Mouse (Mus musculus) bone marrow, adult 2 months (tissue): ENCODE data around the gene Zfp598.

ENCODE experiments used
- CTCF ChIP-seq: fragments of 200-500 bp; IDR thresholded peaks from 2 replicates; pipeline ENCODE4 v1.5.1; 2011; ENCODE audit warnings: low read length, control low read depth; ENCODE audit not compliant: control insufficient read depth, insufficient read depth
- POLR2A ChIP-seq: fragments of 200-500 bp; IDR thresholded peaks from 2 replicates; pipeline ENCODE4 v1.6.1; 2011; ENCODE audit warnings: low read depth, mild to moderate bottlenecking, control low read depth, low read length, borderline replicate concordance; ENCODE audit not compliant: control insufficient read depth

DNA sequence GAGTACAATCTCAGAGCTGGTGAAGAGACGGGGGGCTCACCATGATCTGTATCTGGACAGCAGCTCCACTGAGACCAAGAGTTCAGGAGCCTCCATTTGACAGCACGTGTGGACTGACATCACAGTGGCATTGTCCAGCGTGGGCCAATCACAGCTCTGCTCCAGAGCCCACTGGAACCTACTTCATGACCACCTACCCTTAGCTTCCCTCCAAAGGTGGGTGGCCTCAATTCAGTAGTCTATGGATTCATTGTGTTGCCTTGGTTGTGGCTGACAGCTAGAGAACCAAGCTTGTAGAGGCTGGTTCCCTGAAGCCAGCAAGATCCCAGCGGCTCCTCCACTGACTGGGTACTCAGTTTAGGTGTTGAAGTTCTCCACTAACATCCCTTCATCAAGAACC lies 48.5 kb downstream of the Zfp598 start, which contains the start of the genes Rnf151 and Rps2:
- TF ChIP-seq CTCF = no peak
- no peak for TF ChIP-seq POLR2A
